Mouse (Mus musculus) myocyte (in vitro differentiated cells): ENCODE results near the gene Kcnmb4. TPM values are rescaled to one million over a fixed set of nuclear protein-coding genes. Genes with fewer than 3 reads are reported as not detected.

Source experiments
- H3K27me3 ChIP-seq: one replicate; pipeline ENCODE4 v1.6.1; 2011; ENCODE audit not compliant: control insufficient read depth, insufficient read depth, insufficient read length
- H3K36me3 ChIP-seq: one replicate; pipeline ENCODE4 v1.6.1; 2011; ENCODE audit not compliant: control insufficient read depth, insufficient read depth
- H3K4me2 ChIP-seq: one replicate; pipeline ENCODE4 v1.6.1; 2011; ENCODE audit warnings: low read depth, control low read depth
- H3K4me3 ChIP-seq: one replicate; pipeline ENCODE4 v1.5.1; 2011; ENCODE audit warnings: mild to moderate bottlenecking, control low read depth, moderate library complexity
- H3K79me2 ChIP-seq: one replicate; pipeline ENCODE4 v1.6.1; 2011; ENCODE audit not compliant: control insufficient read depth, insufficient read depth
- H3ac ChIP-seq: one replicate; pipeline ENCODE4 v1.6.1; 2011; ENCODE audit not compliant: control insufficient read depth, insufficient read length
- CEBPB ChIP-seq: IDR thresholded peaks from 2 replicates; pipeline ENCODE4 v1.6.1; 2011; ENCODE audit warnings: mild to moderate bottlenecking, moderate library complexity; ENCODE audit not compliant: poor library complexity, insufficient read depth, severe bottlenecking
- E2F4 ChIP-seq: IDR thresholded peaks from one replicate; pipeline ENCODE4 v1.6.1; 2011; ENCODE audit warnings: mild to moderate bottlenecking, control low read depth, moderate library complexity; ENCODE audit not compliant: insufficient read depth
- MAX ChIP-seq: IDR thresholded peaks from one replicate; pipeline ENCODE4 v1.6.1; 2011; ENCODE audit warnings: low read depth, mild to moderate bottlenecking, control low read depth
- MYOD1 ChIP-seq, 3 experiments: IDR thresholded peaks; one replicate each; pipeline ENCODE4 v1.6.1; 2011; ENCODE audit warnings: control low read depth in 2 of 3, low read depth in 2 of 3, mild to moderate bottlenecking in 2 of 3, moderate library complexity in 1 of 3; ENCODE audit not compliant: insufficient read length in 2 of 3, control insufficient read depth in 1 of 3
- MYOG ChIP-seq, 3 experiments: IDR thresholded peaks; one replicate each; pipeline ENCODE4 v1.6.1; 2011; ENCODE audit warnings: control low read depth in 2 of 3, low read depth in 2 of 3, mild to moderate bottlenecking in 2 of 3; ENCODE audit not compliant: insufficient read length in 2 of 3, control insufficient read depth in 1 of 3, insufficient read depth in 1 of 3
- POLR2A ChIP-seq: IDR thresholded peaks from one replicate; pipeline ENCODE4 v1.6.1; 2011; ENCODE audit warnings: low read depth, mild to moderate bottlenecking, control low read depth, moderate library complexity; ENCODE audit not compliant: insufficient read length
- POLR2AphosphoS2 ChIP-seq: IDR thresholded peaks from one replicate; pipeline ENCODE4 v1.6.1; 2011; ENCODE audit warnings: low read depth, control low read depth; ENCODE audit not compliant: insufficient read length
- REST ChIP-seq: IDR thresholded peaks from one replicate; pipeline ENCODE4 v1.6.1; 2011; ENCODE audit warnings: mild to moderate bottlenecking, control low read depth, moderate library complexity; ENCODE audit not compliant: insufficient read depth, insufficient read length
- SRF ChIP-seq: IDR thresholded peaks from one replicate; pipeline ENCODE4 v1.6.1; 2011; ENCODE audit warnings: low read depth; ENCODE audit not compliant: control insufficient read depth, insufficient read length
- TCF12 ChIP-seq: IDR thresholded peaks from one replicate; pipeline ENCODE4 v1.6.1; 2011; ENCODE audit warnings: mild to moderate bottlenecking, control low read depth; ENCODE audit not compliant: poor library complexity, insufficient read depth, severe bottlenecking
- TCF3 ChIP-seq: IDR thresholded peaks from one replicate; pipeline ENCODE4 v1.6.1; 2011; ENCODE audit warnings: low read depth, control low read depth; ENCODE audit not compliant: insufficient read length
- USF1 ChIP-seq: IDR thresholded peaks from one replicate; pipeline ENCODE4 v1.6.1; 2011; ENCODE audit warnings: low read depth, mild to moderate bottlenecking, control low read depth, moderate library complexity
- polyA plus RNA-seq: library from polyadenylated mRNA; unstranded; fragments of >200 nt; fragmentation: generic; extraction: Trizol; gene quantifications from one replicate; pipeline ENCODE4 v1.2.1, GENCODE M21; 2012; ENCODE audit warnings: missing spikeins

Kcnmb4 gene
- polyA plus RNA-seq, 1 experiment, result 2.1 TPM

- H3K4me3 ChIP-seq, result no peak overlapping the region
- H3ac ChIP-seq, result no peak overlapping the region
- TF ChIP-seq TCF3 (no peak), SRF (no peak), MYOG (IDR thresholded peaks at IDR 0.05; ENCODE audit: control insufficient read depth in 1 of 3, insufficient read depth in 1 of 3, insufficient read length in 2 of 3, low read depth in 2 of 3) (no peak)
- H3K4me2 ChIP-seq, result no peak overlapping the region
- H3K36me3 ChIP-seq, result no peaks in the 10 kb centered on the region
- no peaks in the 10 kb centered on the region for H3K79me2 ChIP-seq
- no peaks in the 10 kb centered on the region for H3K27me3 ChIP-seq
Observed at GRCm38 (mm10) chr10:116397973-116398372, 75.7 kb downstream of the Kcnmb4 start.

GRCm38 (mm10) chr10:116397573-116397972, 76.1 kb downstream of the Kcnmb4 start:
- Histone ChIP-seq H3K4me3 (no peak overlapping the region), H3K79me2 (no peaks in the 10 kb centered on the region), H3K36me3 (no peaks in the 10 kb centered on the region), H3ac (no peak overlapping the region), H3K27me3 (no peaks in the 10 kb centered on the region), H3K4me2 (no peak overlapping the region)
- no peak for TF ChIP-seq TCF3
- no peak for TF ChIP-seq E2F4

GRCm38 (mm10) chr10:116396966-116397365, 76.7 kb downstream of the Kcnmb4 start:
- Histone ChIP-seq H3K4me3 (no peak overlapping the region), H3K79me2 (no peaks in the 10 kb centered on the region), H3ac (no peak overlapping the region), H3K36me3 (no peaks in the 10 kb centered on the region), H3K4me2 (no peak overlapping the region), H3K27me3 (no peaks in the 10 kb centered on the region)
- TF ChIP-seq E2F4 (no peak), CEBPB (no peak), MAX (no peak), USF1 (no peak), MYOD1 (IDR thresholded peaks at IDR 0.05; ENCODE audit: control insufficient read depth in 1 of 3, insufficient read length in 2 of 3, low read depth in 2 of 3) (no peak), TCF3 (no peak)

- H3K79me2 ChIP-seq, result no peaks in the 10 kb centered on the region
- H3K36me3 ChIP-seq, result no peaks in the 10 kb centered on the region
- no peaks in the 10 kb centered on the region for H3K27me3 ChIP-seq
- TF ChIP-seq SRF, result no peak
- no peak for TF ChIP-seq TCF3
- TF ChIP-seq MYOD1 (IDR thresholded peaks at IDR 0.05; ENCODE audit: control insufficient read depth in 1 of 3, insufficient read length in 2 of 3, low read depth in 2 of 3), result no peak
- TF ChIP-seq TCF12, result no peak
- no peak for TF ChIP-seq E2F4
- TF ChIP-seq MYOG (IDR thresholded peaks at IDR 0.05; ENCODE audit: control insufficient read depth in 1 of 3, insufficient read depth in 1 of 3, insufficient read length in 2 of 3, low read depth in 2 of 3), result no peak
- no peak for TF ChIP-seq REST
- no peak for TF ChIP-seq CEBPB
- no peak for TF ChIP-seq USF1
- TF ChIP-seq POLR2A, result no peak
- no peak for TF ChIP-seq MAX
- no peak for TF ChIP-seq POLR2AphosphoS2
- no peak overlapping the region for H3ac ChIP-seq
- H3K4me2 ChIP-seq, result no peak overlapping the region
- no peak overlapping the region for H3K4me3 ChIP-seq
Observed at GRCm38 (mm10) chr10:116396279-116396678, 77.4 kb downstream of the Kcnmb4 start.

GRCm38 (mm10) chr10:116394585-116394984, 79.1 kb downstream of the Kcnmb4 start:
- H3ac ChIP-seq, result no peak overlapping the region
- TF ChIP-seq USF1, result no peak
- no peak for TF ChIP-seq MYOG (IDR thresholded peaks at IDR 0.05; ENCODE audit: control insufficient read depth in 1 of 3, insufficient read depth in 1 of 3, insufficient read length in 2 of 3, low read depth in 2 of 3)
- TF ChIP-seq REST, result no peak
- TF ChIP-seq TCF3, result no peak
- TF ChIP-seq E2F4, result no peak
- TF ChIP-seq MYOD1 (IDR thresholded peaks at IDR 0.05; ENCODE audit: control insufficient read depth in 1 of 3, insufficient read length in 2 of 3, low read depth in 2 of 3), result no peak
- TF ChIP-seq POLR2A, result no peak
- no peak for TF ChIP-seq CEBPB
- no peak for TF ChIP-seq MAX
- TF ChIP-seq TCF12, result no peak
- no peak for TF ChIP-seq SRF
- no peak for TF ChIP-seq POLR2AphosphoS2
- H3K36me3 ChIP-seq, result no peaks in the 10 kb centered on the region
- H3K79me2 ChIP-seq, result no peaks in the 10 kb centered on the region
- no peaks in the 10 kb centered on the region for H3K27me3 ChIP-seq
- H3K4me3 ChIP-seq, result no peak overlapping the region
- peak overlapping the region; percentile 70 for H3K4me2 ChIP-seq
